Mouse (Mus musculus) kidney, postnatal 4 days (tissue): Measurements from ENCODE around the gene Slu7.

Experiments
- DNase-seq, 2 experiments: peaks; one replicate each; pipeline ENCODE4 v3.0.0; 2021; ENCODE audit warnings: mixed read lengths in 2 of 2

Gene Slu7

DNA sequence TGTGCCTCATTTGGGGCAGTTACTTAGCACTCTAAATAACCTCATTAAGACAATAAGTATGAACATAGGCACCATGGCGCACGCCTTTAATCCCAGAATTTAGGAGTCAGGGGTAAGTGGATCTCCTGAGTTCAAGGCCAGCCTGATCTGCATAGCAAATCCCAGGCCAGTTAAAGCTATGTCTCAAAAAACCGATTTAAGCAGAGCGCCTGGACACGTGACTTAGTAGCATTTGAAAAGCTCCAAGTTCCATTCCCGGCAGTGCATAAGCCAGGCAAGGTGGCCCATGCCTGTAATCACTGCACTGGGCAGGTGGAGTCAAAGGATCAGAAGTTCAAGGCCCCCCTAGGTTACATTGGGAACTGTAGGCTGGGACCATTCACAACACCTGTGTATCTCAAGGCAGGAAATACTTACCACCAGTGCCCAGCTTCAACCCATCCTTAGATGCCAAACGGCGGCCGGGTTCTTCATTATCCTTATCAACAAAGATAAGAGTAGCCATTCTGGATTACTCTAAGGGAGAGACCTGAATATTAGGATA is 8.3 kb upstream of the Slu7 start:
- DNase-seq = no peak

DNA sequence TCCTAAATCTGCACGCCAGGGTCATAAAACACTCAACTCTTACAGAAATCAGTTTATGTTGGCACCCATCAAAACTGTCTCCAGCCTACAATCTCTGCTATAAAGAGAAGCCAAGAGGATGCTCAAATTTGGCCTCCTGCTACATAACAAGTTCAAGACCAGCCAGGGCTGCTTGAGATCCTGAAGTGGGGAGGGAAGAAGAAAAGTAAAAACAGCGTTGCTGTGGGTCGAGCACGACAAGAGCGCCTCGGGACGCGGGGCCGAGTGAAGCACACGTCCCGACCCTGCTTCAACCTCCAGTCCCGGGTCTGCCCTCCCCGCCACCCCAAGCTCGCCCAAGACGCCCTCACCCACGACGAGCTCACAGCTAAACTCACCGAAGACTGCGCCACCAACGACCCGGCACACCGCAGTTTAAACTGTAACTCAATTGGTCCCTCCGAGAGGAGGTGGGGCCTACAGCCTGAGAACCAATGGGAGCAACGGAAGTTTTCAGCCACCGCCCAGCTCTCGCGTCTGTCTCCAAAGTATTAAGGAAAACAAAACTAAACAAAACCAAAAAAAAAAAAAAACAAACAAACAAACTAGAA is 7.6 kb upstream of the Slu7 start, which contains the start of gene Pttg1:
Gene Pttg1 (minus strand): TSS at position 428 of the 590 bp plus-strand sequence.
- peak; percentile 81 to 89 for DNase-seq

DNA sequence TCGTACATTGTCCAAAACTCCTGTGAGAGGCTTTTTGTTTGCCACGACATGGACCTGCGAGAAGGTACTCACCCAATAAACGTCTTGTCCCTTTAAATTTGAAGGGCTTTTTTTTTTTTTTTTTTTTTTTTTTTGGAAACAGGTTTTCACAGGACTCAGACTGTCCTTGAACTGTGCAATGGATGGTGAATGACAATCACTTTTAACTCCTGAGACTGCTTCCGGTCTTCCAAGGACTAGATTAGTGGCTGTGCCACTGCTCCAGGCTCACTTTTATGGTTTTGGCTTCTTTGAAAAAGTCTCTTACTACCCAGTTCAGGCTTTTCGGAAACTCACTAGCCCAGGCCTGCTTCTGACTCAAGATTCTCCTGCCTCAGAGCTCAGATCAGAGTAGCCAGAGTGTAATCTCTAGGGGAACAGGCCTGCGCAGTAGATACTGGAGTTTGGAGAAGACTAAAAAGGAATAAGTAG is 7.1 kb upstream of the Slu7 start:
- DNase-seq = peak; percentile 14 to 40

DNA sequence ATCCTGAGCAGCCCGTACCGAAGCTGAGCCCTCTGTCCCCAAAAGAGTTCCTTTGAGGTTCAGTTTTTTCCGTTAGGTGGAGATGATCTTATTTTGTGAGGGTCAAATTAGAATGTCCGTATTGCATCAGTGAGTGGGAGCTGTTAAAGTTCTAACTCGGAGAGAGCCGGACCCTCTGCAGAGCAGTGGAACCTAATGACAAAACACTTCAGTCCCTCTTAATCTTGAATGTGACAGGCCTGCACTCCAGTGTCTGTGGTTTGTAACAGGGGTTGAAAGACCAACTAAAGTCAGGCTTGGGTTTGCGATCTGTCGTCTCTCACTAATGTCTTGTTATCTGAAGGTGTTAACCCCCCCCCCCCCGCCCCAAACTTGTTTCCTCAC is 472 bp downstream of the Slu7 start:
- DNase-seq = no peak

DNA sequence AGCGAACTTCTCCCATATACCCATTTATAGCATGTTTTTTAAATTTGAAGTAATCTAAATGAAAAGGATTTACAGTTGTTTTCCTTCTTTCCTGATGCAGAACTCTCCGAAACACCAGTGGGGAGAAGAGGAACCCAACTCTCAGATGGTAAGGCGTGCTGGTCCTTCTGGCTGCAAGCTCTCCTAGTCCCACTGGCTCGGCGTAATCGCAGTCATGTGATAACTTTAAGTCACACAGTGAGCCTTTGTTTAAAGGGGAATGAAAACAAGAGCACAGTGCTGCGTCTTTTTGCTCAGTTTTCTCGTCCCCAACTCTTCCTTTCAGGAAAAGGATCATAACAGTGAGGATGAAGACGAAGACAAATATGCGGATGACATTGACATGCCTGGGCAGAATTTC is 7.6 kb downstream of the Slu7 start:
- no peak for DNase-seq

DNA sequence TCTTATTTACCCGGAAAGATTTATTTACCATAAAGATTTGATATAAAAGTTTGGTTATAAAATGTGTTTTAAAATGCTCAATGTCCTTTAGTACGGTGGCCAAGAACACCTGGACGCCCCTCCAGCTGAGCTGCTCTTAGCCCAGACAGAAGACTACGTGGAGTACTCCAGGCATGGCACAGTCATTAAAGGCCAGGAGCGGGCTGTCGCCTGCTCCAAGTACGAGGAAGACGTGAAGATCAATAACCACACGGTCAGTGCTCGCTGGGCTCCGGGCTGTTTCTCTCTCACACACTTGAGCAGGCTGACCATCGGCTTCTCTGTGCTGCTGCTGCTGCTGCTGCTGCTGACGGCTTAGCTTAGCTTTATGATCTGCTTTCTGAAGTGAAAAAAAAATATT is 9.6 kb downstream of the Slu7 start:
- no peak for DNase-seq

DNA sequence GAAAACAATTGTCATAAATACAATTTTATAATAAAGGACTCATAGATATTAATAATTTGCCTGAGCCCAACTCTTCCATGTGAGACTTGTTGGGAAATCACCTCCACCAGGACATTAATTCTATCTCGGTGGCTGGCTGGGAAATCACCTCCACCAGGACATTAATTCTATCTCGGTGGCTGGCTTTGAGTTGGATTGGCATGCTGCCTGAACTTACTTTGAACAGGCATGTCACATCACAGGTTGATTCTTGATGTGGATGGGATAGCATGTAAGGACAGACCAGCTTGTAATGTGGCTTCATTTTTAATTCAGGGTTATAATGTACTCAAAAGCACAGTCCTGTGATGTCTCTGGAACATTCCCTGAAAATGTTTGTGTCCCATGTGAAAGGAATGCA is 16.4 kb downstream of the Slu7 start:
- no peak for DNase-seq

DNA sequence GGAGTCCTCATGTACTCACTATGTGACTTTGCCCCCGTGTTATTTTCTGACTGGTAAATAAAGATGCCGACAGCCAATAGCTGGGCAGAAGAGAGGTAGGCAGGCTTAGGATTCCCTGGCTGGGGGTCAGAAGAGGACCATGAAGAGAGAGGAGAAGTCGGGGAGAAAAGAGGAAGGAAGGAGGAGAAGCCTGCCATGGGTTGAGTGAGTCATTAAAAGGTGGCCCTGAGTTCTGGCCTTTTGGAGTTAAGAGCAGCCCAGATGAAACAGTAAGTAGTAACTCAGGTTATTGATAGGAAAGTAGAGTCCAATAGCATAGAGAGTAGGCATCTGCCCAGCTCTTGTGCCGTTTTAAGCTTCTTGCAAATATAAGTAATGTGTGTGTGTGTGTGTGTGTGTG is 17.8 kb downstream of the Slu7 start:
- no peak for DNase-seq

DNA sequence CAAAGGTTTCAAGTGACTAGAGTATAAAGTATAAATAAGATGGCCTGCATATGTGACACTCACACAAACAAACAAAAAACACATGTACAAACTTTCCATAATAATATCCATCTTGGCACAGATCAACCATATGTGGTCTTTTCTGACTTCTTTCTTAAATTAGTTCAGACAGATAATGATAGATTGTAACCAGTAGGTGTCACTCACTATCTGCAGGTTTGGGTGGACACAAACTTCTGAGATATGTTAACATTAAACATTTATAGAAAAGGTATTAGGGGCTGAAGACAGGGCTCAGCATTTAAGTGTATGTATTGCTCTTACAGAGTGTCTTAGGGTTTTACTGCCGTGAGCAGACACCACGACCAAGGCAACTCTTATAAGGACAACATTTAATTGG is 18.7 kb downstream of the Slu7 start:
- DNase-seq = no peak

DNA sequence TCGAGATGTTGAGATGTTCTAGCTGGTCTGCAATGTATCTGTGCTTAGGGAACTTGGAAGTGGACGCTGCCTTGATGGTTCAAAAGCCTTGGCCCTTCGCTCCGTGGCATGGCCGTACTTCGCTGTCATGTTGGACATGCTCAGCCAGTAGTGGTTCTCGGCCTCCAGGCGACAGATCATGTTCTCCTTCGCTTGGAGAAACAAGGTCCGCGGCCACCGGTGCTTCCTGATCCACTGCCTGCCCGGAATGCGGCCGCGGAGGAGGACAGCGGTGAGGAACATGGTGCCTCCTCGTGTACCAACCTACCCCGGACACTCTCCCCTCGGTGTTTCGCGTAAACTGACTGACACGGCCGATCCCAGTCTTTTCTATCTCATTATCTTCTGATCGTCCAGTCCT is 29.7 kb downstream of the Slu7 start:
- DNase-seq = no peak

DNA sequence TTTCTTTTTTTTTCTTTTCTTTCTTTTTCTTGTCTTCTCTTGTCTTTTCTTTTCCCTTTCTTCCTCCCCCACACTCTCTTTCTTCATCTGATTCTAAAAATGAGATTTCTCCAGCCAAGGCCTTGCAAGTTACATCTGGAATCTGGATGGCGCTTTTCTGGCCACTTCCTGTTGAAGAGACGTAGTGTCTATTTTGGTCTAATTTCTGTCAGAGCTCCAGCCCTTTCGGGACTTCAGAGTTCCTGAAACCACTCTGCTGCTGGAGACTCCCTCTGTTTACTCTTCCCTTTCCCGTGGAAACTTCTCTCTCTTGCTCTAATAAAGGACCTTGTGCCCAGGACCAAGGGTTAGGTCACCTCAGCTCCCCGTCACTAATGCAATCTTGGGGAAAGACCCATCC is 36.6 kb downstream of the Slu7 start:
- DNase-seq = peak in 1 of 2 experiments; percentile 54

DNA sequence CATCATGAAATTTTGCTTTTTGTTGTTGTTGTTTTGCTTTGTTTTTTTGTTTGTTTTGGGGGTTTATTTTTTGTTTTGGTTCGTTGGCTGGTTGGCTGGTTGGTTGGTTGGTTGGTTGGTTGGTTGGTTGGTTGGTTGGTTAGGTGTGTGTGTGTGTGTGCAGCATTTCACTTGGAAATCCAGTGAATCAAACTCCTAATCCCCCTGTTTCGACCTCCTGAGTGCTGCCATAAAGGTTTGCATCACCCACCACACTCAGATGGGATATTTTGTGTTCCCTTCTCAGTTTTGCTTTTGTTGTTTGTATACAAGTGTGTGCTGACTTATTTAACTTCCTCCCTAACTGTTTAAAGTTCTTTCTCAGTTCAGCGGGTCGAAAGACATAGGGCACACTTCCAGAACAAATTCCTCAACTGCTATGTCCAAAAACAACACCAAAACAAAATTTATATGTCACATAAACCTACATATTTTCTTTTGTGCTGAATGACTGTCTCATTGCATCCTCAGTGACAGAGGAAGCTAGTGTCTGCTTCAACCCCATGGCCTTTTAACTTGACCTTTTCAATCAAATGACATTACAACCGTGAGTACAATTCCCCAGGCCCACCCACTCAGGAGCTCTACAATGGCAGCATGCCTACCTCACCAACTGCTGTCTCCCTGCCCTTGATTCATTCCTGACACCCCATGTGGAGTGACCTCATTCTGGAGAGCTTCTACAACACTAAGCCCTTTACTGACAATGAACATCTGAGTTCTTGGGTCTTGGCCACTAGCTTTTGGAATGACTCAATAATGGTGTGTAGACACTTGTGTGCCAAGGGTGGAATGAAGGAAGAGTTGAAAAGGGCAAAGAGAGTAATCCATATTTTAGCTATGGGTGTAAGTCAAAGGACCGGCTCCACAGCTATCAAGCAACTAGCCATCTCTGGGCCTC is 37.6 kb downstream of the Slu7 start:
- no peak for DNase-seq

DNA sequence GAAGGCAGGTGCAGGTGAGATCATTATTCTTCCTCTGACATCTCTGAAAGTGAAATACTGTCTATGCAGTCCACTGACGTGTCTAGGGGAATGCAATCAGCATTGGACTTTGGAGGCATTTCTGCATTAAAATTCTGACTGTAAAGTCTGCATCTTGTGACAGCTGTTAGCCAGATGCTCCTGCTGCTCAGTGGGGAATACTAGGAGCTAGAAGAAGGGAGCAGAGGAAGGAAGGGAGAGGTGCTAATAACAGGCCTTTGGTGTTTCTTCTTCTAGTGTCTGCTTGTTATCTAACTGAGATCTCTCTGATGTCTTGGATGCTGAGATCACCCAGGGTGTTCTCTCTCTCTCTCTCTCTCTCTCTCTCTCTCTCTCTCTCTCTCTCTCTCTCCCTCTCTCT is 39.6 kb downstream of the Slu7 start:
- DNase-seq = peak in 1 of 2 experiments; percentile 2

DNA sequence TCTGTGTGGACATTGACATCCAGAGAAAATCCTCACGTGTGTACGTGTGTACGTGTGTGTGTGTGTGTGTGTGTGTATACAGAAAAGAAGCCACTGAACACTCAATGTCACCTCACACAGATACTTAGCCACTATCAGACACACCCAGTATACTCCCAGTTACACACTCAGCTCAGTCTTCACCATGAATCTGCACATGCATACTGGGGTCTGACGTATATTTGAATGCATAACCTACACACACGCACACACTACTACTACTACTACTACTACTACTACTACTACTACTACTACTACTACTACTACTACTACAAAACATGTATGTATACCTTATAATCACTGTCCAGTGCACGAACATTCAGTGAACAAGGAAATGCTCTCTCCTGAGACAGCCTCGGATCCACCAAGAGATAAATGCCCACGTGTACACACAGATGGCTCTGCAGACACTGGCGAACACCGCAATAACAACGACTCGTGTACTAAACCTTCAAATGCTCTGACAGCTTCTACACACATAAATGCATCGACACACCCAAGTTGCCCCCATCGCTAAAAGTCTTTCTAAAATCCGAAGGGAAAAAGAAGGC is 40.2 kb downstream of the Slu7 start:
- DNase-seq = no peak

DNA sequence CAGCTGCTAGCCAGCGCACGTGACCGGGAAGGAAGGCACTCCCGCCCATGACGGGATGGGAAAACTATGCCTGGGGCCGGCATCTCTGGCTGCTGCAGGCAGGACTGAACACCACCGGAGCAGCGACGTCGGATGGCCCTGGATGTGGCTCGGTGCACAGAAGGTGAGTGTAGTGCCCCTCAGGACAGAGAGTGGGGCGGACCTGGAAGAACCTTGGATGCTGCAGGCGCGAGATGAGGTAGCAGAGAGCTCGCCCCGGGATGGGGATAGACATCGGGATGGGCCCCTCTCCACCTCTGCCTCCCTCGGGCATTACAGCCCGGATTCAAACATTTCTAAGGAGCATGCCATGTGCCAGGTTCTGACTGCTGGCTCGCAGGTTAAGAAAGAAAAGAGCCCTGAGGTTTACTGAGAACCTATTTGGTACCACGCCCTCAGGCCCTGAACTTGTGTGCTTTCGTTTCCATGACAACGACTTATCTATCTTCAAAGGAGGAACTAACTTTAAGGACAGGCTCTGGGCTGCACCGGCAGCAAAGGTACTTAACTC is 40.8 kb downstream of the Slu7 start, which contains the start of gene C1qtnf2:
Gene C1qtnf2 (plus strand): TSS at position 52 of the 550 bp plus-strand sequence.
- DNase-seq = peak; percentile 71 to 80

DNA sequence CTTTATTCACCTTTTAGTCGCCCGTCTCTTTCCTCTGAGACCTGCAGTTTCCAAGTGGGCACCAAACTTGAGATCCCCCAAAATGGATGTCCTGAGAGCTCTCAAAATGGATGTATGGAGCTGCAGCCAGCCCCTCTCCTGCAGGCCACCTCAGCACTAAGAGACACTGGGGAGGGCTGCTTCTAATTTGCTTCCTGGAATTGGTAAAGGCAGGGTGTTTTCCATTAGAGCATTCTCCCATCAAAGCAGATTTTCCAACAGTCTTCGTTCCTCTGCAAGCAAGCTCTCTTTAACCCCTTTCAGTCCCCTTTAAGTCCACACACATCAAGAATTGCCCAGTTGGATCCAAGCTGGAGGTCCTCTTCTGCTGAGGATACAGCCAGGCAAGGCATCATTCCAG is 45.8 kb downstream of the Slu7 start:
- no peak for DNase-seq

DNA sequence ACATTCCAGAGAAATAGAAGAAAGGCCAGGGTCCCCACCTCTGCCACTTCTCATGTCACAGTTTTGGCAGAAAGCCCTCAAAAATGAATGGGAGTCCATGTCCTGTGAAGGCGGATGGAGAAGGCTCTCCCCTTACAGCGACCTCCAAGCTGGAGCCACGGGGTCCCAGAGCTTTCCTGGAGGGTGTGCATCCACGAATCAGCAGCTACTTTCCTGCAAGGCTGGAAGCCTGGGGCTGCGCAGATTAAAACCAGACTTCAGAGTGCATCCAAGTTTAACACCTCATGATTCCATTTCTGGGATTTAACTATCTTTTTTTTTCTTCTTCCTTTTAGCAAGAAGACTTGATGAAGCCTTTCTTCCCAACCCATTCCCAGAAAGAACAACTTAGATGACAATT is 47.0 kb downstream of the Slu7 start:
- DNase-seq = peak in 1 of 2 experiments; percentile 45

DNA sequence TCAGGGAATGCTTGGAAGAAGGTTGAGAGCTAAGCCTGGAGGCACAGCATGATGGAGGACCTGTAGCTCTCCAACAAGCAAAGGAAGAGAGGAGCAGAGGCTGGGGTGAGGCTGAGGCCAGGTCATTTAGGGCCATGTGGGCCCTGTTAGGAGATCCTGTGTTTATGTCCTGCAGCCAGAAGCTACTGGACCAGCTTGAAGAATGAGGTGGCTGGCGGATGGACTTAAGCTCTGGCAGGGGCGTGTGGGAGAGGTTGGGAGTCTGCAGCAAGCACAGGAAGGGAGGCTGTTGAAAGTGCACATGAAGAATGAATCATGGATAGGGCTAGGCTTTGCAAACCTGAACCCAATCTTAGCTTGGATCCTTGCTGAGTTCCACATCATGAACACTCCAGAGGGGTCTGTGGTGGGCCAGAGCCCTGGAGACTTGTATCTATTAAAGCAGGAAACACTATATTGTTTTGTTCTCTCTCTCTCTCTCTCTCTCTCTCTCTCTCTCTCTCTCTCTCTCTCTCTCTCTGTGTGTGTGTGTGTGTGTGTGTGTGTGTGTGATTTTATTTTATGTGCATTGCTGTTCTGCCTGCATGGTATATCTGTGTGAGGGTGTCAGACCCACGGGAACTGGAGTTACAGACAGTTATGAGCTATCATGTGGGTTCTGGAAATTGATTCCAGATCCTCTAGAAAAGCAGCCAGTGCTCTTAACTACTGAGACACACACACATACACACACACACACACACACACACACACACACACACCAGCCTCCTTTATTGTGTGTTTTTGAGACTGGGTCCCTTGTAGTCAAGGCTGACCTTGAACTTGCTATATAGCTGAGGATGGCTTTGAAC is 48.4 kb downstream of the Slu7 start:
- peak in 1 of 2 experiments; percentile 40 for DNase-seq

DNA sequence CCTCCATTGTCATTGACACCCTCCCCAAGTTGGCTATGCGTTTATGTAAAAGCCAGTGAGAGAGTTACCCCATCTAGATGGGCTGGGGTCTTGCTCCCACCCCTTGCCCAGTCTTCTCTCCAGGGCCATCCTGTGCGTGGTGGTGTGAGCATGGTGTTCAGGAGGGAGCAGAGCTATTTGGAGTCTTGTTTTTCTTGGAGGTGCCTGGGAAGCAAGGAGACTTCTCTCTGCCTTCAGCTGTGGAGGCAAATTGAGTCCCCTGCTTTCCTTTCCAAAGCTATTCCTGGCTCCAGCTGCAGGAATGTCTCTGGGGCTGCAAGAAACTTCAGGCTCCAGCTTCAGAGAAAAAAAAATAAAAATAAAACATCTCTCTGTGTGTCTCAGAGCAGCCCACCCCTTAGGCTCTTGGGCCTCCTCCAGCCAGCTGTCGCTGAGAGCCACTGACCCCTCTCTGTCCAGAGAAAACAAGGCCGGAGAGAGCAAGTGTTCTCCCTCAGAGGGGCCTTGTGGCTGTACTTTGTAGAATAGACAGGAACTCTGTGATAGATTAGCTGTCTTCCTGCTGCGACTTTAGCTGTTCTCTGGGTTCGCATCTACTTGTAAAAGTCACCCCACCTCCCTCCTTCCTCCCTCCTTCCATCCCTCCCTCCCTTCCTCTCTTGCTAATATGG is 49.7 kb downstream of the Slu7 start:
- DNase-seq = peak; percentile 74 to 83

DNA sequence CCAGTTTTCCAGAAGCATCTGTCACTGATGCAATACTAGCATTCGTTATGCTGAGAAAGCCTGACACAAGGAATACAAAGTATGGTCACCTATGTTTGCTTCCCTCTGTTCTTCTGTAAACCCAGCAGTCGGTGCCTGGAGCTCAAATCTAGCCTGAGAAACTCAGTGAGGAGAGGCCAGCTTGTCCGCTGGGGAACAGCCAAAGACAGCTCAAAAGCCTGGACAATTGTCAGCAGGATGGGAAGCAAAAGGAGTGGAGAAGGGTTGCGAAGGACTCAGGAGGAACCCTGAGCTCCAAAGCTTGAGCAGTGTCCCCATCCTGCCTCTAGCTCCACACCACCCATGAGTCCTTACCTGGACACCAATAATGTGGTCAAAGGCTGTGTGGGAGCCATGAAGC is 50.5 kb downstream of the Slu7 start:
- peak in 1 of 2 experiments; percentile 59 for DNase-seq

DNA sequence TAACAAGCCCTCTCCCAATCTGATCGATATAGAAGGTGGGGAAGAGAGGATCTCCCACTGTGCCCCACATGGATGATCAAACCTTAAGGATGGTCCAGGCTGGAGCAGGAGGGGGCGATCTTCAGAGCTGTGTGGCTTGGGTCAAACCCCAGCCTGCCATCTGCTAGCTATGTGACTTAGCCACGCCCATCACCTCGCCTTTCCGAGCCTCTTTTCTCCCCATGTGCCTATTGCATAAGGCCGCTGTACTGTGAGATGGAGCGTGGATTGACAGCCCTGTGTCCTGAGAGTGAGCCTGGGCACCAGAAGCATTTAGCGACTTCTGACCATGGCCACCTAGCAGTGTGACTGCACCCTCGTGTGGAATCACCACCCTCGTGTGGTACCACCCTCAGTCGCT is 51.1 kb downstream of the Slu7 start:
- DNase-seq = no peak
